Mouse (Mus musculus): ENCODE measurements around the gene Oxct1. TPM values are rescaled to one million over a fixed set of nuclear protein-coding genes. Genes with fewer than 3 reads are reported as not detected.

The Oxct1 gene
- total and polyA plus RNA-seq, 3 experiments, result 6.5 to 64.4 (median 14.0) TPM

DNA sequence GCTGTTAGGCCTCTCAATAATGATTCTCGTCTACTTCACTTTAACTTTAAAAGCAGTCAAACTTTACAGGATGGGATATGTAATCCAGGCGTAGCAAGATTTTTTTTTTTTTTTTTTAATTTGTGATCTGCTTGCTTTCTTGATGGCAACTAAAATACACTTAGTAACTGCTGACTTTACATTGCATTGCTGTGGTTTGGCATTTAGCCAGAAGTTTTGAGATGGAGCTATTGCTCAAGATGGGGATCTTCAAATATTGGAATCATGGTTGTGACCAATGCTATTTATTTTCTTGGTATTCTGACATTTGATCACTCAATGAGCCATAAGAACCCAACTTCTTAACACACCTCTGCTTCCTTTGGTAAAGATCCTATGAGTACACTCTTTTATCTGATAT, 66.4 kb downstream of the Oxct1 start:
- DNase-seq (ENCODE audit: low spot score) (no peak), ATAC-seq (ENCODE audit: extremely low read depth, insufficient number of reproducible peaks, low FRiP score, poor library complexity, severe bottlenecking) (no peak)
- Histone ChIP-seq H3K4me3 (ENCODE audit: low read depth, low read length) (no peak overlapping the region), H3K36me3 (replicated peaks) (no peaks in the 10 kb centered on the region), H3K27me3 (ENCODE audit: insufficient read depth, low read length) (no peaks in the 10 kb centered on the region), H3K9me3 (replicated peaks) (no peaks in the 10 kb centered on the region), H3K4me1 (ENCODE audit: insufficient read depth, low read depth, low read length) (no peaks in the 10 kb centered on the region)
- TF ChIP-seq POLR2AphosphoS5 (IDR thresholded peaks at IDR 0.05; ENCODE audit: insufficient replicate concordance, low read depth, low read length) (no peak), GATA2 (IDR thresholded peaks at IDR 0.05; ENCODE audit: borderline replicate concordance, low read depth, low read length) (no peak), TAL1 (conservative IDR thresholded peaks at IDR 0.05; ENCODE audit: low read depth, low read length) (no peak), CTCF (IDR thresholded peaks at IDR 0.05; ENCODE audit: low read depth, low read length) (no peak), GATA1 (IDR thresholded peaks at IDR 0.05; ENCODE audit: borderline replicate concordance, low read length) (no peak)

DNA sequence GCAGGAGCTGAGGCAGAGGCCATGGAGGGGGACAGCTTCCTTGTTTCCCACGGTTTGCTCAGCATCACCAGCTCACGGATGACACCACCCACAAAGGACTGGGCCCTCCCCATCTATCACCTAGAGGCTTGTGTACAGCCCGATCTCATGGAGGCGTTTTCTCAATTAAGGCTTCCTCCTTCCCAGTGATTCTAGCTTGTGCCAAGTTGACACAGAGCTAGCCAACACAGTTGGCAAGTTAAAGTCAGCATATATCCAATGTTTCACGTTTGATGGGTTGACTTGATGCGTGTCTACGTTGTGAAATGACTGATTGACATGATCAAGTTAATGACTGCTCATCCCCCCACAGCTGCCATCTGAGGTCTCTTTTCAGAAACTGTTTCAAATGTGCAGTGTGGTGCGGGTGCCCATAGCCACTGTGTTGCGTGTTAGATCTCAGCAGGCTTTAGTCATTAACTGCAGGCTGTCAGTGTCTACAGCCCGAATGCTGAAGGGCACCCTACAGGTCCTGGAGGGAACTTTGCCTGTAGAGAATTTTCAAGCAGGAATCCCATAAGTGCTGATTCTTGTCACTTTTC, 74.2 kb downstream of the Oxct1 start:
- no peak for TF ChIP-seq POLR2AphosphoS5 (IDR thresholded peaks at IDR 0.05; ENCODE audit: insufficient replicate concordance, low read depth, low read length)
- no peak for TF ChIP-seq GATA2 (IDR thresholded peaks at IDR 0.05; ENCODE audit: borderline replicate concordance, low read depth, low read length)
- no peak for TF ChIP-seq TAL1 (conservative IDR thresholded peaks at IDR 0.05; ENCODE audit: low read depth, low read length)
- TF ChIP-seq CTCF (IDR thresholded peaks at IDR 0.05; ENCODE audit: low read depth, low read length), result no peak
- TF ChIP-seq GATA1 (IDR thresholded peaks at IDR 0.05; ENCODE audit: borderline replicate concordance, low read length), result no peak
- no peaks in the 10 kb centered on the region for H3K27me3 ChIP-seq (ENCODE audit: insufficient read depth, low read length)
- H3K36me3 ChIP-seq (replicated peaks), result no peaks in the 10 kb centered on the region
- H3K4me3 ChIP-seq (ENCODE audit: low read depth, low read length), result no peak overlapping the region
- ATAC-seq (ENCODE audit: extremely low read depth, insufficient number of reproducible peaks, low FRiP score, poor library complexity, severe bottlenecking) (no peak), DNase-seq (ENCODE audit: low spot score) (no peak)
- H3K4me1 ChIP-seq (ENCODE audit: insufficient read depth, low read depth, low read length), result no peaks in the 10 kb centered on the region
- no peaks in the 10 kb centered on the region for H3K9me3 ChIP-seq (replicated peaks)

GRCm38 (mm10) chr15:4101025-4101424, 74.8 kb downstream of the Oxct1 start:
- ATAC-seq (ENCODE audit: extremely low read depth, insufficient number of reproducible peaks, low FRiP score, poor library complexity, severe bottlenecking) (no peak), DNase-seq (ENCODE audit: low spot score) (no peak)
- Histone ChIP-seq H3K27me3 (ENCODE audit: insufficient read depth, low read length) (no peaks in the 10 kb centered on the region), H3K4me3 (ENCODE audit: low read depth, low read length) (no peak overlapping the region), H3K9me3 (replicated peaks) (no peaks in the 10 kb centered on the region), H3K4me1 (ENCODE audit: insufficient read depth, low read depth, low read length) (no peaks in the 10 kb centered on the region), H3K36me3 (replicated peaks) (no peaks in the 10 kb centered on the region)
- TF ChIP-seq POLR2AphosphoS5 (IDR thresholded peaks at IDR 0.05; ENCODE audit: insufficient replicate concordance, low read depth, low read length) (no peak), TAL1 (conservative IDR thresholded peaks at IDR 0.05; ENCODE audit: low read depth, low read length) (no peak), GATA1 (IDR thresholded peaks at IDR 0.05; ENCODE audit: borderline replicate concordance, low read length) (no peak), CTCF (IDR thresholded peaks at IDR 0.05; ENCODE audit: low read depth, low read length) (no peak), GATA2 (IDR thresholded peaks at IDR 0.05; ENCODE audit: borderline replicate concordance, low read depth, low read length) (no peak)

GRCm38 (mm10) chr15:4104319-4104718, 78.1 kb downstream of the Oxct1 start:
- no peaks in the 10 kb centered on the region for H3K36me3 ChIP-seq (replicated peaks)

DNA sequence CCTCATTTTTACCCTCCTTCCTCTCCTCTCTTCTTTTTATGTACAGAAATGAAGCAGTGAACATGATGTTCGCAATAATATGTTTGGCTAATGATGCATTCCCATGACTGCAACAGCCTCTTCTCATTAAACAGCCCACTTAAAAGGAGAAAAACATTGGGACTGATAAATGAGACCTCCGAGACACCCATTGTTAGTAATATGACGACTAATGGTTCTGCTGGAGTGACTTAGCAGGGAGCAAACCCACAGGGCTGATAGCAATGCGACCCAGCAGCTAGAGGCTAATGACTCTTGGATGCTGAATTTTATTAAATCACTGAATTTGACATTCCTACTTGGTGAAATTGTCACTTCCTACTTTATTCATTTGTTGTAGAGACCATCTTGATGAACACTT, 79.3 kb downstream of the Oxct1 start:
- DNase-seq (ENCODE audit: low spot score), result no peak
- Histone ChIP-seq H3K4me3 (ENCODE audit: low read depth, low read length) (no peak overlapping the region), H3K9me3 (replicated peaks) (no peaks in the 10 kb centered on the region), H3K4me1 (ENCODE audit: insufficient read depth, low read depth, low read length) (no peaks in the 10 kb centered on the region), H3K36me3 (replicated peaks) (no peaks in the 10 kb centered on the region), H3K27me3 (ENCODE audit: insufficient read depth, low read length) (no peaks in the 10 kb centered on the region)
- ATAC-seq (ENCODE audit: extremely low read depth, insufficient number of reproducible peaks, low FRiP score, poor library complexity, severe bottlenecking), result no peak
- TF ChIP-seq POLR2AphosphoS5 (IDR thresholded peaks at IDR 0.05; ENCODE audit: insufficient replicate concordance, low read depth, low read length) (no peak), GATA1 (IDR thresholded peaks at IDR 0.05; ENCODE audit: borderline replicate concordance, low read length) (no peak), TAL1 (conservative IDR thresholded peaks at IDR 0.05; ENCODE audit: low read depth, low read length) (no peak), CTCF (IDR thresholded peaks at IDR 0.05; ENCODE audit: low read depth, low read length) (no peak), GATA2 (IDR thresholded peaks at IDR 0.05; ENCODE audit: borderline replicate concordance, low read depth, low read length) (no peak)

More at GRCm38 (mm10) chr15:4104319-4104718, 78.1 kb downstream of the Oxct1 start:
- H3K9me3 ChIP-seq (replicated peaks), result no peaks in the 10 kb centered on the region
- DNase-seq (ENCODE audit: low spot score), result no peak
- H3K4me1 ChIP-seq (ENCODE audit: insufficient read depth, low read depth, low read length), result no peaks in the 10 kb centered on the region
- H3K4me3 ChIP-seq (ENCODE audit: low read depth, low read length), result no peak overlapping the region
- H3K27me3 ChIP-seq (ENCODE audit: insufficient read depth, low read length), result no peaks in the 10 kb centered on the region
- no peak for ATAC-seq (ENCODE audit: extremely low read depth, insufficient number of reproducible peaks, low FRiP score, poor library complexity, severe bottlenecking)
- TF ChIP-seq TAL1 (conservative IDR thresholded peaks at IDR 0.05; ENCODE audit: low read depth, low read length) (no peak), CTCF (IDR thresholded peaks at IDR 0.05; ENCODE audit: low read depth, low read length) (no peak), GATA1 (IDR thresholded peaks at IDR 0.05; ENCODE audit: borderline replicate concordance, low read length) (no peak), POLR2AphosphoS5 (IDR thresholded peaks at IDR 0.05; ENCODE audit: insufficient replicate concordance, low read depth, low read length) (no peak), GATA2 (IDR thresholded peaks at IDR 0.05; ENCODE audit: borderline replicate concordance, low read depth, low read length) (no peak)

GRCm38 (mm10) chr15:4119962-4120361, 93.8 kb downstream of the Oxct1 start:
- no peak for DNase-seq (ENCODE audit: low spot score)
- no peaks in the 10 kb centered on the region for H3K36me3 ChIP-seq (replicated peaks)
- no peak overlapping the region for H3K4me3 ChIP-seq (ENCODE audit: low read depth, low read length)
- ATAC-seq (ENCODE audit: extremely low read depth, insufficient number of reproducible peaks, low FRiP score, poor library complexity, severe bottlenecking), result no peak
- no peaks in the 10 kb centered on the region for H3K27me3 ChIP-seq (ENCODE audit: insufficient read depth, low read length)
- no peaks in the 10 kb centered on the region for H3K4me1 ChIP-seq (ENCODE audit: insufficient read depth, low read depth, low read length)
- H3K9me3 ChIP-seq (replicated peaks), result no peaks in the 10 kb centered on the region
- TF ChIP-seq TAL1 (conservative IDR thresholded peaks at IDR 0.05; ENCODE audit: low read depth, low read length) (no peak), GATA1 (IDR thresholded peaks at IDR 0.05; ENCODE audit: borderline replicate concordance, low read length) (no peak), GATA2 (IDR thresholded peaks at IDR 0.05; ENCODE audit: borderline replicate concordance, low read depth, low read length) (no peak), POLR2AphosphoS5 (IDR thresholded peaks at IDR 0.05; ENCODE audit: insufficient replicate concordance, low read depth, low read length) (no peak), CTCF (IDR thresholded peaks at IDR 0.05; ENCODE audit: low read depth, low read length) (no peak)

All from G1E (cell line).